Mouse (Mus musculus): ENCODE results near the gene Tent5b.

GRCm38 (mm10) chr4:133506573-133506972 lies 26.6 kb downstream of the Tent5b start:
- TF ChIP-seq MAFK (IDR thresholded peaks at IDR 0.05; ENCODE audit: insufficient read depth, low read depth, low read length): no peak
- TF ChIP-seq ZNF384 (IDR thresholded peaks at IDR 0.05; ENCODE audit: low read depth, low read length): no peak
- TF ChIP-seq HCFC1 (IDR thresholded peaks at IDR 0.05; ENCODE audit: borderline replicate concordance, insufficient read depth, low read length): no peak
- no peak for TF ChIP-seq ZC3H11A (IDR thresholded peaks at IDR 0.05; ENCODE audit: borderline replicate concordance, low read depth, low read length)

Data from ES-E14 (cell line).